Mouse (Mus musculus): Measurements from ENCODE around the gene Olfr288. TPM values are rescaled to one million over a fixed set of nuclear protein-coding genes. Genes with fewer than 3 reads are reported as not detected.

The Olfr288 gene
- 0.38 and 0.44 TPM in 2 replicates for polyA plus RNA-seq (2012; rRNA removed)

GRCm38 (mm10) chr15:98195442-98195841, at the start of gene Olfr288:
Olfr288 (minus strand) TSS chr15:98195542.
- H3K27me3 ChIP-seq (ENCODE audit: control insufficient read depth, insufficient read depth, low read length): no peaks in the 10 kb centered on the region
- H3K4me1 ChIP-seq (ENCODE audit: control insufficient read depth, insufficient read depth, low read length): no peaks in the 10 kb centered on the region
- H3K4me3 ChIP-seq (replicated peaks; ENCODE audit: insufficient read depth, low read depth, low read length): no peak within 1 kb of the TSS
- no peak for DNase-seq
- TF ChIP-seq POLR2A (IDR thresholded peaks at IDR 0.05; ENCODE audit: borderline replicate concordance, insufficient read depth, low read length) (no peak), CTCF (IDR thresholded peaks at IDR 0.05; ENCODE audit: borderline replicate concordance, insufficient read depth, low read depth, low read length) (no peak)
- no peak within 1 kb of the TSS for H3K27ac ChIP-seq (ENCODE audit: insufficient read depth, low read length)
- WGBS: 51% methylated on average over 3 of the region's 3 CpGs

- 91% methylated on average over 4 of the region's 4 CpGs for WGBS
- Histone ChIP-seq H3K27me3 (ENCODE audit: control insufficient read depth, insufficient read depth, low read length) (no peaks in the 10 kb centered on the region), H3K4me1 (ENCODE audit: control insufficient read depth, insufficient read depth, low read length) (no peaks in the 10 kb centered on the region), H3K4me3 (replicated peaks; ENCODE audit: insufficient read depth, low read depth, low read length) (no peak overlapping the region), H3K27ac (ENCODE audit: insufficient read depth, low read length) (no peak overlapping the region)
- no peak for DNase-seq
- TF ChIP-seq CTCF (IDR thresholded peaks at IDR 0.05; ENCODE audit: borderline replicate concordance, insufficient read depth, low read depth, low read length) (no peak), POLR2A (IDR thresholded peaks at IDR 0.05; ENCODE audit: borderline replicate concordance, insufficient read depth, low read length) (no peak)
Observed at GRCm38 (mm10) chr15:98235442-98235841, 40.1 kb upstream of the Olfr288 start.

GRCm38 (mm10) chr15:98234350-98234749, 39.0 kb upstream of the Olfr288 start, which contains the start of gene Olfr286:
Olfr286 (minus strand) TSS chr15:98234450.
- no peaks in the 10 kb centered on the region for H3K27me3 ChIP-seq (ENCODE audit: control insufficient read depth, insufficient read depth, low read length)
- no peak for TF ChIP-seq CTCF (IDR thresholded peaks at IDR 0.05; ENCODE audit: borderline replicate concordance, insufficient read depth, low read depth, low read length)
- TF ChIP-seq POLR2A (IDR thresholded peaks at IDR 0.05; ENCODE audit: borderline replicate concordance, insufficient read depth, low read length): no peak
- no peak within 1 kb of the TSS for H3K4me3 ChIP-seq (replicated peaks; ENCODE audit: insufficient read depth, low read depth, low read length)
- WGBS: 76% methylated on average over 4 of the region's 4 CpGs
- DNase-seq: no peak
- no peaks in the 10 kb centered on the region for H3K4me1 ChIP-seq (ENCODE audit: control insufficient read depth, insufficient read depth, low read length)
- no peak within 1 kb of the TSS for H3K27ac ChIP-seq (ENCODE audit: insufficient read depth, low read length)

GRCm38 (mm10) chr15:98226096-98226495, 30.8 kb upstream of the Olfr288 start:
- no peak overlapping the region for H3K4me3 ChIP-seq (replicated peaks; ENCODE audit: insufficient read depth, low read depth, low read length)

GRCm38 (mm10) chr15:98225610-98226009, 30.3 kb upstream of the Olfr288 start:
- 46% methylated on average over 16 of the region's 16 CpGs for WGBS
- no peak for TF ChIP-seq CTCF (IDR thresholded peaks at IDR 0.05; ENCODE audit: borderline replicate concordance, insufficient read depth, low read depth, low read length)
- TF ChIP-seq POLR2A (IDR thresholded peaks at IDR 0.05; ENCODE audit: borderline replicate concordance, insufficient read depth, low read length): no peak
- Histone ChIP-seq H3K4me3 (replicated peaks; ENCODE audit: insufficient read depth, low read depth, low read length) (no peak overlapping the region), H3K27me3 (ENCODE audit: control insufficient read depth, insufficient read depth, low read length) (no peaks in the 10 kb centered on the region), H3K27ac (ENCODE audit: insufficient read depth, low read length) (no peak overlapping the region), H3K4me1 (ENCODE audit: control insufficient read depth, insufficient read depth, low read length) (no peaks in the 10 kb centered on the region)
- DNase-seq: no peak

More at GRCm38 (mm10) chr15:98226096-98226495, 30.8 kb upstream of the Olfr288 start:
- DNase-seq: no peak
- Histone ChIP-seq H3K4me1 (ENCODE audit: control insufficient read depth, insufficient read depth, low read length) (no peaks in the 10 kb centered on the region), H3K27me3 (ENCODE audit: control insufficient read depth, insufficient read depth, low read length) (no peaks in the 10 kb centered on the region), H3K27ac (ENCODE audit: insufficient read depth, low read length) (no peak overlapping the region)
- TF ChIP-seq CTCF (IDR thresholded peaks at IDR 0.05; ENCODE audit: borderline replicate concordance, insufficient read depth, low read depth, low read length) (no peak), POLR2A (IDR thresholded peaks at IDR 0.05; ENCODE audit: borderline replicate concordance, insufficient read depth, low read length) (no peak)
- WGBS: 78% methylated on average over 7 of the region's 7 CpGs

- Histone ChIP-seq H3K27ac (ENCODE audit: insufficient read depth, low read length) (no peak overlapping the region), H3K27me3 (ENCODE audit: control insufficient read depth, insufficient read depth, low read length) (no peaks in the 10 kb centered on the region), H3K4me1 (ENCODE audit: control insufficient read depth, insufficient read depth, low read length) (no peaks in the 10 kb centered on the region), H3K4me3 (replicated peaks; ENCODE audit: insufficient read depth, low read depth, low read length) (no peak overlapping the region)
- no peak for DNase-seq
- TF ChIP-seq POLR2A (IDR thresholded peaks at IDR 0.05; ENCODE audit: borderline replicate concordance, insufficient read depth, low read length) (no peak), CTCF (IDR thresholded peaks at IDR 0.05; ENCODE audit: borderline replicate concordance, insufficient read depth, low read depth, low read length) (no peak)
Observed at GRCm38 (mm10) chr15:98222377-98222776, 27.0 kb upstream of the Olfr288 start.

GRCm38 (mm10) chr15:98220877-98221276, 25.5 kb upstream of the Olfr288 start, which contains the start of the genes Gm44579 and Olfr287:
Gm44579 (minus strand) TSS chr15:98220977.
Olfr287 (minus strand) TSS chr15:98221056.
- TF ChIP-seq POLR2A (IDR thresholded peaks at IDR 0.05; ENCODE audit: borderline replicate concordance, insufficient read depth, low read length) (no peak), CTCF (IDR thresholded peaks at IDR 0.05; ENCODE audit: borderline replicate concordance, insufficient read depth, low read depth, low read length) (no peak)
- H3K4me3 ChIP-seq (replicated peaks; ENCODE audit: insufficient read depth, low read depth, low read length): no peak within 1 kb of the TSS
- 16% methylated on average over 4 of the region's 4 CpGs for WGBS
- H3K4me1 ChIP-seq (ENCODE audit: control insufficient read depth, insufficient read depth, low read length): no peaks in the 10 kb centered on the region
- no peaks in the 10 kb centered on the region for H3K27me3 ChIP-seq (ENCODE audit: control insufficient read depth, insufficient read depth, low read length)
- H3K27ac ChIP-seq (ENCODE audit: insufficient read depth, low read length): no peak within 1 kb of the TSS
- DNase-seq: peak in 1 of 2 experiments; percentile 20

- WGBS: 70% methylated on average over 5 of the region's 5 CpGs
- TF ChIP-seq CTCF (IDR thresholded peaks at IDR 0.05; ENCODE audit: borderline replicate concordance, insufficient read depth, low read depth, low read length): no peak
- no peak for TF ChIP-seq POLR2A (IDR thresholded peaks at IDR 0.05; ENCODE audit: borderline replicate concordance, insufficient read depth, low read length)
Observed at GRCm38 (mm10) chr15:98214130-98214529, 18.8 kb upstream of the Olfr288 start.

More at GRCm38 (mm10) chr15:98214130-98214529, 18.8 kb upstream of the Olfr288 start:
- DNase-seq: no peak
- Histone ChIP-seq H3K27ac (ENCODE audit: insufficient read depth, low read length) (no peak overlapping the region), H3K27me3 (ENCODE audit: control insufficient read depth, insufficient read depth, low read length) (no peaks in the 10 kb centered on the region), H3K4me1 (ENCODE audit: control insufficient read depth, insufficient read depth, low read length) (no peaks in the 10 kb centered on the region), H3K4me3 (replicated peaks; ENCODE audit: insufficient read depth, low read depth, low read length) (no peak overlapping the region)

Data from cerebellum, adult 2 months (tissue).